Comparison of ENCODE assay signal across 8 mouse cellular contexts in the genomic region with DNA sequence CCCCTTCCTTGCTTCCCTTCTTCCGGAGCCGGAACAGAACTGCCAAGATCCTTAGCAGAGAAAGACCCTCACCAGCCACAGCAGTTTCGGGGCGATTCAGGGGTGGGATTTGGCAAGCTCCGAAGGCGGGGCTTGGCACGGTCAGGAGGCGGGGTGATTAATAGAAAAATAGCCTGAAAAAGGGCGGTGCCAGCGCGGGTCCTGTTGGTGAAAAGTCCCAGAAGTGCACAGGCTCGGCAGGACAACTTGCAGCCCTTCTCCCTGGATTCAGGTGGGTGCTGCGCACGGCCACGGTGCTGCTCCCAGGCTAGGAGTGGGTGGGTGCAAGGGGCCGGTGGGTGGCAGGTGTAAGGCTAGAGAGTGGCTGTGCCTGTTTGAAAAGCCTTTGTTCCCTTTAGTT. TPM values are rescaled to one million over a fixed set of nuclear protein-coding genes. Genes with fewer than 3 reads are reported as not detected.
DNase-seq lines count a peak whose midpoint lies in the region; ATAC-seq and TF ChIP-seq lines count a peak whose summit lies in the region.

No protein-coding gene starts in this region.

- H3K79me2 ChIP-seq in heart, adult 2 months (replicated peaks; ENCODE audit: control insufficient read depth, insufficient read depth, low read length), result no peaks in the 10 kb centered on the region; the same call in 1 of the 2 replicates

- TF ChIP-seq CTCF in heart, adult 2 months (IDR thresholded peaks at IDR 0.05), result no peak
- no peak for TF ChIP-seq CTCF in kidney, adult 2 months (conservative IDR thresholded peaks at IDR 0.05; ENCODE audit: insufficient read depth, insufficient read length, low read depth, low read length)
- no peak for TF ChIP-seq CTCF in olfactory bulb, adult 2 months (IDR thresholded peaks at IDR 0.05; ENCODE audit: insufficient read depth, low read depth, low read length)

- 2% methylated on average over 16 of the region's 16 CpGs for WGBS in heart, adult 2 months
- 1% methylated on average over 16 of the region's 16 CpGs for WGBS in kidney, adult 2 months
- WGBS in lung, embryonic 16.5 days, result under 1% methylated on average over 16 of the region's 16 CpGs
- WGBS in olfactory bulb, adult 2 months, result under 1% methylated on average over 16 of the region's 16 CpGs

- H3K27ac ChIP-seq in heart, adult 2 months, result peak overlapping the region; percentile 65
- H3K27ac ChIP-seq in kidney, adult 2 months (ENCODE audit: insufficient read depth, low read depth, low read length), result peak overlapping the region; percentile 18; the same call in 1 of the 2 replicates
- peak overlapping the region; percentile 91 for H3K27ac ChIP-seq in lung, embryonic 16.5 days (ENCODE audit: low read length)
- H3K27ac ChIP-seq in olfactory bulb, adult 2 months (ENCODE audit: insufficient read depth, low read depth, low read length), result no peak overlapping the region

- TF ChIP-seq EP300 in heart, adult 2 months (IDR thresholded peaks at IDR 0.05; ENCODE audit: insufficient read depth, low read depth, low read length), result no peak

- ATAC-seq in lung, embryonic 16.5 days (ENCODE audit: low read depth), result peak; percentile 64

- intact Hi-C loops in heart, adult 2 months (cut with DNase I), result loop anchor here (5.0 kb wide), 1 partner anchor 83 kb away; no protein-coding TSS in a partner anchor

- H3K4me1 ChIP-seq in heart, adult 2 months (ENCODE audit: control insufficient read depth, insufficient read depth, low read length), result peaks cover 8% of the 10 kb centered on the region
- peaks cover 4% of the 10 kb centered on the region for H3K4me1 ChIP-seq in kidney, adult 2 months (ENCODE audit: control insufficient read depth, insufficient read depth, low read length)
- H3K4me1 ChIP-seq in lung, embryonic 16.5 days (replicated peaks; ENCODE audit: control insufficient read depth, insufficient read depth, low read length), result peaks cover 27% of the 10 kb centered on the region
- H3K4me1 ChIP-seq in olfactory bulb, adult 2 months (ENCODE audit: control insufficient read depth, insufficient read depth, low read length), result peaks cover 5% of the 10 kb centered on the region

- peak overlapping the region; percentile 71 for H3K9ac ChIP-seq in heart, adult 2 months (ENCODE audit: low read depth, low read length)
- H3K9ac ChIP-seq in lung, embryonic 16.5 days (ENCODE audit: low read length), result peak overlapping the region; percentile 71

- H3K4me2 ChIP-seq in lung, embryonic 16.5 days (ENCODE audit: low read depth, low read length), result peak overlapping the region; percentile 60

- H3K36me3 ChIP-seq in heart, adult 2 months (ENCODE audit: control insufficient read depth, insufficient read depth, low read length), result no peaks in the 10 kb centered on the region; the same call in 1 of the 2 replicates
- no peaks in the 10 kb centered on the region for H3K36me3 ChIP-seq in kidney, adult 2 months (ENCODE audit: control insufficient read depth, insufficient read depth, low read length)
- H3K36me3 ChIP-seq in lung, embryonic 16.5 days (ENCODE audit: control insufficient read depth, insufficient read depth, low read length), result no peaks in the 10 kb centered on the region

- peak overlapping the region; percentile 37 for H3K4me3 ChIP-seq in heart, adult 2 months
- peak overlapping the region; percentile 73 for H3K4me3 ChIP-seq in kidney, adult 2 months (ENCODE audit: insufficient read depth, low read depth, low read length)
- peak overlapping the region; percentile 58 for H3K4me3 ChIP-seq in lung, embryonic 16.5 days (ENCODE audit: low read length)
- peak overlapping the region; percentile 32 for H3K4me3 ChIP-seq in olfactory bulb, adult 2 months (ENCODE audit: insufficient read depth, low read depth, low read length)

- no peaks in the 10 kb centered on the region for H3K27me3 ChIP-seq in heart, adult 2 months (ENCODE audit: control insufficient read depth, insufficient read depth, low read length)
- H3K27me3 ChIP-seq in kidney, adult 2 months (replicated peaks; ENCODE audit: control insufficient read depth, insufficient read depth, low read length), result no peaks in the 10 kb centered on the region
- no peaks in the 10 kb centered on the region for H3K27me3 ChIP-seq in lung, embryonic 16.5 days (ENCODE audit: control insufficient read depth, insufficient read depth, low read depth, low read length)

- no peaks in the 10 kb centered on the region for H3K9me3 ChIP-seq in lung, embryonic 16.5 days (ENCODE audit: control insufficient read depth, low read length)

- TF ChIP-seq POLR2A in heart, adult 2 months (IDR thresholded peaks at IDR 0.05; ENCODE audit: insufficient read depth, low read depth, low read length), result peak; percentile 44; the same call in 1 of the 2 replicates
- TF ChIP-seq POLR2A in kidney, adult 2 months (IDR thresholded peaks at IDR 0.05; ENCODE audit: low read depth, low read length), result peak; percentile 16
- TF ChIP-seq POLR2A in olfactory bulb, adult 2 months (IDR thresholded peaks at IDR 0.05; ENCODE audit: insufficient read depth, low read depth, low read length), result no peak

- peak; percentile 67 for DNase-seq in ZHBTc4 (ENCODE audit: low read depth, low spot score)
- DNase-seq in embryo, embryonic 11 days, result peak; percentile 90
- DNase-seq in heart, adult 2 months, result peak; percentile 73 to 75
- DNase-seq in kidney, adult 2 months, result peak; percentile 76
- no peak for DNase-seq in layer of hippocampus, adult 9-11 months
- no peak for DNase-seq in thymus, postnatal 14 days

RNA-seq across cellular contexts. Expression of gene Mgst1, which starts 0.2 kb away (rescaled TPM):
- 100 to 1,000 TPM; 104 to 144 TPM for total RNA-seq in heart, adult 2 months (2021)
- polyA plus RNA-seq in heart, adult 2 months (2012; rRNA removed), result 120 and 127 TPM in 2 replicates
- 411 and 435 TPM in 2 replicates for polyA plus RNA-seq in kidney, adult 2 months (2012; rRNA removed)
- polyA plus RNA-seq in lung, embryonic 16.5 days (2015; fragmentation: Nextera tagmentation; extraction: Ambion mirVana), result 361 and 417 TPM in 2 replicates
- not detected in 2 replicates for polyA plus RNA-seq in olfactory bulb, adult 2 months (2012; ENCODE audit: insufficient read depth, insufficient read length, low replicate concordance, missing spikeins)

Comparison
In these comparisons a context has a peak if more than half of its experiments do, and no peak if none do; other contexts are left out.
1. DNase-seq: peak in ZHBTc4 (single experiment), embryo, embryonic 11 days (single experiment), heart, adult 2 months (2 of 2) and kidney, adult 2 months (single experiment); none in layer of hippocampus, adult 9-11 months (single experiment) and thymus, postnatal 14 days (single experiment).
2. Peak in every context shown above with its lines, with median percentiles within 50 percentile points of each other: H3K4me3 ChIP-seq.